Mouse (Mus musculus): ENCODE data around the gene Kif23. TPM values are rescaled to one million over a fixed set of nuclear protein-coding genes. Genes with fewer than 3 reads are reported as not detected.

Kif23 gene
- polyA plus RNA-seq, 1 experiment from 2014 or later, result 16.2 TPM

DNA sequence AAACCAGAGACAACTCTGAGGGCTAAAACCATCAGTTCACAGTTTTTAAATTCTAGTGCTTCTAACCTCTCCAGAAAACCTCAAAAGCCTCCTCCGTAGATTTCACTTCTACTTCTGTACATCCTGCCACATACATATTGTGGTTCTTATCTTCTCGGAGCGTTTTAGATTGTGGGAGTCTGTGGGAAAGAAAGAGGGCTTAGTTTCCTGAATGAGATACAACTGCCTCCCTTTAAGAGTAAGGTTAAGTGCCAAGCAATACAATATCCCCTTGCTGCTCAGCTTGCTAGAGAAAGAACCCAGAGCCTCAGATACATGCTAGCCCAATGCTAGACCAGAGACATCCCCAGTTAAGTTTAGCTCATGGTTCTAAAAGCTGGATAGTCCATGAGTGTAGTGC, 14.6 kb downstream of the Kif23 start:
- TF ChIP-seq CTCF (IDR thresholded peaks at IDR 0.05; ENCODE audit: low read depth), result no peak
- peaks cover 65% of the 10 kb centered on the region for H3K36me3 ChIP-seq (ENCODE audit: control insufficient read depth, insufficient read depth)
- no peak overlapping the region for H3K9ac ChIP-seq (ENCODE audit: low read depth, low read length)
- no peak overlapping the region for H3K27ac ChIP-seq (ENCODE audit: low read depth, low read length)
- ATAC-seq, result no peak
- H3K4me2 ChIP-seq (replicated peaks; ENCODE audit: low read depth), result no peak overlapping the region
- no peak overlapping the region for H3K4me3 ChIP-seq (ENCODE audit: low read depth, low read length)
- H3K4me1 ChIP-seq (replicated peaks; ENCODE audit: control insufficient read depth, insufficient read depth, low read length), result no peaks in the 10 kb centered on the region
- 88% methylated on average over 3 of the region's 3 CpGs for WGBS
- no peaks in the 10 kb centered on the region for H3K9me3 ChIP-seq (ENCODE audit: control insufficient read depth)
- no peaks in the 10 kb centered on the region for H3K27me3 ChIP-seq (replicated peaks; ENCODE audit: control insufficient read depth, insufficient read depth, low read length)

DNA sequence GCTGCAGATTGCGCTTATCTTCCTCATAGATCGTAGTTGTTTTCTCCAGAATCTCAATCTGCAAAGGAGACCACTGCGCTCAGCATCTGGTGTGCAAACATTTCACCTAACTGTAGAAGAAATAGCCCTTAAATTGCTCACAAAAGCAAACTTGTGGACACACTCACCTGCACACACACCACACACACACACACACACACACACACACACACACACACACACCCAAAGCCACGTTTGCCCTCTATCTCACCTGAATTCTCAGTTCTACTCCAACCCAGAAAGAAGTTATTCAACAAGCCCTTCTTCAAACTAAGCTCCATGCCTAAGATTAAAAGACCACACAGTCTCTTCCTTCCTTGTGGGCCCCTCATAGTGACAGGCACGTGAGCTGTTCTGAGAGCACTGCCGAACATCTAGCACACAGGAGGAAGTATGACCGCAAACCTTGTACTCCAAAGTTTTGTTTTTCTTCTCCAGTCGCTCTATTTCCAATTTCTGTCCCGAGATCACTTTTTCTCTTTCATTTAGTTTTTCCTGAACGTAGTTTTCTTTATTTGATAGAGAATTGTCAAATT, 21.4 kb downstream of the Kif23 start:
- H3K4me1 ChIP-seq (replicated peaks; ENCODE audit: control insufficient read depth, insufficient read depth, low read length), result no peaks in the 10 kb centered on the region
- H3K27ac ChIP-seq (ENCODE audit: low read depth, low read length), result no peak overlapping the region
- H3K9me3 ChIP-seq (ENCODE audit: control insufficient read depth), result no peaks in the 10 kb centered on the region
- no peak for ATAC-seq
- no peak overlapping the region for H3K4me2 ChIP-seq (replicated peaks; ENCODE audit: low read depth)
- no peak for TF ChIP-seq CTCF (IDR thresholded peaks at IDR 0.05; ENCODE audit: low read depth)
- 86% methylated on average over 10 of the region's 10 CpGs for WGBS
- no peak overlapping the region for H3K4me3 ChIP-seq (ENCODE audit: low read depth, low read length)
- no peak overlapping the region for H3K9ac ChIP-seq (ENCODE audit: low read depth, low read length)
- H3K27me3 ChIP-seq (replicated peaks; ENCODE audit: control insufficient read depth, insufficient read depth, low read length), result no peaks in the 10 kb centered on the region
- H3K36me3 ChIP-seq (ENCODE audit: control insufficient read depth, insufficient read depth), result peaks cover 59% of the 10 kb centered on the region

DNA sequence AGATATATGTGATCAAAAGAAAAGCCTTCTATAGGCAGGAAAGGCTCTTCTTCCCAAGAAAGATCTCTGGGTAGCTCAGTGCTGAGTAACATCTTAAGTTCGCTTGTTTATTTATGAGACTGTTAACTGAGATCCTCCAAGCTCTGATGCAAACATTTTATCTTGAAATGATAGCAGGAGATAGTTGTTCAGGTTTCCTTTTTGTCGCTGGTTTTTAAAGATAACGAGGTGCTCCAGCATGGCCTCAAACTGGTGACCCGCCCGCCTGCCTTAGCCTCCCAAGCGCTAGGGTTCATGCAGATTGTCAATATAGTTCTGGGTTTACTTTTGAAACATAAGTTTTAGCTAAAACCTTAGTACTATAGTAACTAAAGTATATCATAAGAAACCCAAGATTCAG, 26.2 kb downstream of the Kif23 start:
- Histone ChIP-seq H3K4me3 (ENCODE audit: low read depth, low read length) (no peak overlapping the region), H3K27ac (ENCODE audit: low read depth, low read length) (no peak overlapping the region), H3K27me3 (replicated peaks; ENCODE audit: control insufficient read depth, insufficient read depth, low read length) (no peaks in the 10 kb centered on the region), H3K4me2 (replicated peaks; ENCODE audit: low read depth) (no peak overlapping the region), H3K4me1 (replicated peaks; ENCODE audit: control insufficient read depth, insufficient read depth, low read length) (no peaks in the 10 kb centered on the region), H3K9me3 (ENCODE audit: control insufficient read depth) (no peaks in the 10 kb centered on the region), H3K9ac (ENCODE audit: low read depth, low read length) (no peak overlapping the region), H3K36me3 (ENCODE audit: control insufficient read depth, insufficient read depth) (peaks cover 47% of the 10 kb centered on the region)
- no peak for TF ChIP-seq CTCF (IDR thresholded peaks at IDR 0.05; ENCODE audit: low read depth)
- 86% methylated on average over 6 of the region's 6 CpGs for WGBS
- no peak for ATAC-seq

DNA sequence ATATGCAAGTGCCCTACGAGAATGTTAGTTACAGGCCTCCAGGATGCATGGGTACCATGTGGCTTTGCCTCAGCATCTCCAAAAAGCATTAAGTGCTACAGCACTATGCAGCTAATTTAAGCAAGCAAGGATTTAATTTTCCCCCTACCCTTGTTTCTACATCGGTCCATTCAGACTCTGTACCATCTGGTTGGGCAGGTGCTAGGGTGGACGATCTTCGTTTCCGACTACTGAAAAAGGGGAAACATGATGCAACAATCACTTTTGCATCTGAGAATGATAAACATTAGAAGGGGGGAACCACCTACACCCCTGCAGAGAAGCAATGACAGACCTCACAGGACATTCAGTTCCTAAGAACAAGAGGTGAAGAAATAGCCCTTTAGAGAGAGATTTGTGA, 27.1 kb downstream of the Kif23 start:
- Histone ChIP-seq H3K36me3 (ENCODE audit: control insufficient read depth, insufficient read depth) (peaks cover 42% of the 10 kb centered on the region), H3K9ac (ENCODE audit: low read depth, low read length) (no peak overlapping the region), H3K27ac (ENCODE audit: low read depth, low read length) (no peak overlapping the region), H3K4me3 (ENCODE audit: low read depth, low read length) (no peak overlapping the region), H3K4me2 (replicated peaks; ENCODE audit: low read depth) (no peak overlapping the region), H3K4me1 (replicated peaks; ENCODE audit: control insufficient read depth, insufficient read depth, low read length) (no peaks in the 10 kb centered on the region), H3K27me3 (replicated peaks; ENCODE audit: control insufficient read depth, insufficient read depth, low read length) (no peaks in the 10 kb centered on the region), H3K9me3 (ENCODE audit: control insufficient read depth) (no peaks in the 10 kb centered on the region)
- TF ChIP-seq CTCF (IDR thresholded peaks at IDR 0.05; ENCODE audit: low read depth), result no peak
- WGBS, result 93% methylated on average over 5 of the region's 5 CpGs
- ATAC-seq, result no peak

DNA sequence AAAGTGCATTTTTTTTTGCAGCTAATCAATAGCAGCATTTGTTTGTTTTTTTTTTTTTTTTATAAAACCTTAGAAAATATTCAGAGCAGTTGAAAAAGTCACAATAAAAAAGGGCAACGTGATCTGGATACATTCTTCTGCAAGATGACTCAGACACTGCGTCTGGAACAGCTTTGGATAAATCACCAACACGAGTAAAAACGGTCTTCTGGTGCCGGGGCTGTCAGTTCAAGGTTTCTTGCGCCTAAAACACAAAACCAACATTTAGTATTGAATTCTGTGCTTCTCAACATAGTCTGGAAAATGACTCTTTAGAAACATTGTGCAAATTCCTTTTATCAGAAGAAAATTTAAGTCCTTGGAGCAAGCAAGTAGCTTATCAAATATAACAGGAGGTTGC, 29.1 kb downstream of the Kif23 start:
- no peak for TF ChIP-seq CTCF (IDR thresholded peaks at IDR 0.05; ENCODE audit: low read depth)
- H3K9me3 ChIP-seq (ENCODE audit: control insufficient read depth), result no peaks in the 10 kb centered on the region
- no peaks in the 10 kb centered on the region for H3K27me3 ChIP-seq (replicated peaks; ENCODE audit: control insufficient read depth, insufficient read depth, low read length)
- 0 out of 2 replicates have a peak, but pooled peaks cover 3% of the 10 kb centered on the region for H3K4me1 ChIP-seq (replicated peaks; ENCODE audit: control insufficient read depth, insufficient read depth, low read length)
- ATAC-seq, result no peak
- 85% methylated on average over 6 of the region's 6 CpGs for WGBS
- H3K36me3 ChIP-seq (ENCODE audit: control insufficient read depth, insufficient read depth), result peaks cover 37% of the 10 kb centered on the region
- H3K27ac ChIP-seq (ENCODE audit: low read depth, low read length), result no peak overlapping the region
- no peak overlapping the region for H3K9ac ChIP-seq (ENCODE audit: low read depth, low read length)
- H3K4me2 ChIP-seq (replicated peaks; ENCODE audit: low read depth), result no peak overlapping the region
- H3K4me3 ChIP-seq (ENCODE audit: low read depth, low read length), result no peak overlapping the region

DNA sequence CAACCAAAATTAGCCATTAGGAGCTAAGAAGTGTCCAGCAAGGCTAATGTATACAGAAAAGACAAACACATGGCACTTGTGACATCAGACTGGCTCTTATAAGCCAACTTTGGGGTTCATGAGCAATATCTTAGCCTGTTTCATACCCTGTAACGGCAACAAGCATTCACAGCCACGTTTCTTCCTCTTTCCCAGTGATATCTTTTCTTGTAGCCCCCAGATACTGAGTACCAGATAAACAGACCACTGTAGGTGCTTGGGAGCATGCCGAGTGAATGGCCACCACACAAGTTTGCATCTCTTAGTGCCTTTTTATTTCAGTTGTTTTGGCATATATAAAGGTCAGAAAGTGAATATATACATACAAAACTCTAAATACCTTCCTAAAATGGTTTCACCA, 29.6 kb downstream of the Kif23 start:
- 93% methylated on average over 3 of the region's 3 CpGs for WGBS

More for the DNA sequence above, 29.6 kb downstream of the Kif23 start:
- H3K27me3 ChIP-seq (replicated peaks; ENCODE audit: control insufficient read depth, insufficient read depth, low read length), result no peaks in the 10 kb centered on the region
- H3K9ac ChIP-seq (ENCODE audit: low read depth, low read length), result no peak overlapping the region
- H3K4me3 ChIP-seq (ENCODE audit: low read depth, low read length), result no peak overlapping the region
- H3K4me1 ChIP-seq (replicated peaks; ENCODE audit: control insufficient read depth, insufficient read depth, low read length), result 0 out of 2 replicates have a peak, but pooled peaks cover 3% of the 10 kb centered on the region
- no peak for ATAC-seq
- no peak overlapping the region for H3K4me2 ChIP-seq (replicated peaks; ENCODE audit: low read depth)
- H3K36me3 ChIP-seq (ENCODE audit: control insufficient read depth, insufficient read depth), result peaks cover 41% of the 10 kb centered on the region
- H3K9me3 ChIP-seq (ENCODE audit: control insufficient read depth), result no peaks in the 10 kb centered on the region
- TF ChIP-seq CTCF (IDR thresholded peaks at IDR 0.05; ENCODE audit: low read depth), result no peak
- H3K27ac ChIP-seq (ENCODE audit: low read depth, low read length), result no peak overlapping the region

All from intestine, postnatal 0 days (tissue).